Mouse (Mus musculus): ENCODE results near the gene Gm49368. TPM values are rescaled to one million over a fixed set of nuclear protein-coding genes. Genes with fewer than 3 reads are reported as not detected.

The Gm49368 gene
- total and polyA plus RNA-seq, 2 experiments from 2014 or later: not detected

DNA sequence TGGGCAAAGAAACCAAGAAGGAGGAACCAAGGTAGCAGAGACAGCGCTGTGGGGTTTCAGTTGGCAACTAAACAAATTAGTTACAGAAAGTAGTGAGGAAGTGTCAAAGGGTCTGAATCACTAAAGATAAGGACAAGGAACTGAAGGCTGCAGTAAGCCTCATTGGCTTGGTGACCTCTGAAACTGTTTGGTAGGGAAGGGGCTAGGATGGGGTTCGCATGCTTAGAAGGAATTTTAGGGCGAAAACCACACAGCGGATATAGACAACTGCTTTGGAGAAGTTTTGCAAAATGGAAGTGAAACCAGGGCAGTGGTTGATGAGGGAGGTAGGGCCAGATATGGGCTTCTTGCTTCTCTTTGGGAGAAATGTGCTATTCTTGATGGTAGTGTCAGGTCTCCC is 13.7 kb upstream of the Gm49368 start:
- DNase-seq (ENCODE audit: low spot score): no peak

DNA sequence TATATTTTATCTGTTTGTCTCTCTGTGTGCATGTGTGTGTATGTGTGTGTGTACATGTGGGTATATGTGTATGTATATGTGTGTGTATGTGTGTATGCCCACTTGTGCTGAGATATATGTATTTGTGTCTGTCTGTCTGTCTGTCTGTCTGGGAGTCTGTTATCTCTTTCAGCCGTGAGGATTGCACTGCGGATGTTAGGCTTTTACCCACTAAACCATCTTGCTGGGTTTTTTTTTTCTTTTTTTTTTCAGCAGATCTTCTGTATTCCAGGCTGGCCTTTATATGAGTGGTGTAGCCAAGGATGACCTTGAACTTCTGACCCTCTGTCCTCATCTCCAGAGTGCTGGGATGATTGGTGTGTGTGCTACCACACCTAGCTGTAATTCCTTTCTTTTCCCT is 13.2 kb upstream of the Gm49368 start:
- Histone ChIP-seq H3K4me3 (ENCODE audit: low read depth, low read length) (no peak overlapping the region), H3K27me3 (ENCODE audit: insufficient read depth, low read length) (no peaks in the 10 kb centered on the region), H3K4me1 (ENCODE audit: insufficient read depth, low read length) (no peaks in the 10 kb centered on the region), H3K4me2 (ENCODE audit: low read depth, low read length, poor library complexity, severe bottlenecking) (no peak overlapping the region), H3K27ac (ENCODE audit: low read depth, low read length) (no peak overlapping the region), H3K9me3 (ENCODE audit: low read length) (no peaks in the 10 kb centered on the region), H3K36me3 (ENCODE audit: insufficient read depth, low read length) (no peaks in the 10 kb centered on the region), H3K9ac (replicated peaks; ENCODE audit: low read length, poor library complexity, severe bottlenecking) (no peak overlapping the region)
- no peak for TF ChIP-seq CTCF (IDR thresholded peaks at IDR 0.05)
- ATAC-seq (ENCODE audit: low FRiP score) (no peak), DNase-seq (ENCODE audit: low spot score) (no peak)
- 88% methylated on average over 2 of the region's 2 CpGs for WGBS

More for the DNA sequence above, 13.7 kb upstream of the Gm49368 start:
- H3K9ac ChIP-seq (replicated peaks; ENCODE audit: low read length, poor library complexity, severe bottlenecking): no peak overlapping the region
- no peaks in the 10 kb centered on the region for H3K9me3 ChIP-seq (ENCODE audit: low read length)
- TF ChIP-seq CTCF (IDR thresholded peaks at IDR 0.05): no peak
- H3K4me1 ChIP-seq (ENCODE audit: insufficient read depth, low read length): no peaks in the 10 kb centered on the region
- no peaks in the 10 kb centered on the region for H3K27me3 ChIP-seq (ENCODE audit: insufficient read depth, low read length)
- WGBS: 95% methylated on average over 4 of the region's 4 CpGs
- H3K27ac ChIP-seq (ENCODE audit: low read depth, low read length): no peak overlapping the region
- no peak overlapping the region for H3K4me3 ChIP-seq (ENCODE audit: low read depth, low read length)
- H3K4me2 ChIP-seq (ENCODE audit: low read depth, low read length, poor library complexity, severe bottlenecking): no peak overlapping the region
- H3K36me3 ChIP-seq (ENCODE audit: insufficient read depth, low read length): no peaks in the 10 kb centered on the region
- ATAC-seq (ENCODE audit: low FRiP score): no peak

DNA sequence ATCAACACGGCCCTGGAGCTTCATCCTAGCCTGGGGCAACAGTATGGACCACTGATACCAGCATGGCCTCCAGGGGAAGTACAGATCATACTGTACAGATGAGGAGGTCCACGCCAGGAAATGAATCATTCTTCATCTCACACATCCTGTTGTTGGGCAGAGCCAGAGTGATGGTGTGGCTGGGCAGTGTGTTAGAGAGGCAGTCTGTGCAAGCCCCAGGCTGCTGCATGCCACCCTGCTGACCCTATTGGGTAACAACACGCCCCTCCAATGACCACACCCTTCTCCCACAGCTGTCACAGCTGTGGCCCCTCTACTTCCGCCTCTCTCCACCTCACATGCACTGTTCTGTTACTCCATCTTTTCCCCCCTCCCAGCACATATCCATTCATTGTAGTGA is 11.7 kb upstream of the Gm49368 start:
- TF ChIP-seq CTCF (IDR thresholded peaks at IDR 0.05): no peak
- DNase-seq (ENCODE audit: low spot score) (no peak), ATAC-seq (ENCODE audit: low FRiP score) (no peak)
- WGBS: 64% methylated on average over 4 of the region's 4 CpGs
- Histone ChIP-seq H3K9ac (replicated peaks; ENCODE audit: low read length, poor library complexity, severe bottlenecking) (no peak overlapping the region), H3K4me2 (ENCODE audit: low read depth, low read length, poor library complexity, severe bottlenecking) (no peak overlapping the region), H3K27ac (ENCODE audit: low read depth, low read length) (no peak overlapping the region), H3K4me1 (ENCODE audit: insufficient read depth, low read length) (no peaks in the 10 kb centered on the region), H3K36me3 (ENCODE audit: insufficient read depth, low read length) (no peaks in the 10 kb centered on the region), H3K9me3 (ENCODE audit: low read length) (no peaks in the 10 kb centered on the region), H3K4me3 (ENCODE audit: low read depth, low read length) (no peak overlapping the region), H3K27me3 (ENCODE audit: insufficient read depth, low read length) (no peaks in the 10 kb centered on the region)

DNA sequence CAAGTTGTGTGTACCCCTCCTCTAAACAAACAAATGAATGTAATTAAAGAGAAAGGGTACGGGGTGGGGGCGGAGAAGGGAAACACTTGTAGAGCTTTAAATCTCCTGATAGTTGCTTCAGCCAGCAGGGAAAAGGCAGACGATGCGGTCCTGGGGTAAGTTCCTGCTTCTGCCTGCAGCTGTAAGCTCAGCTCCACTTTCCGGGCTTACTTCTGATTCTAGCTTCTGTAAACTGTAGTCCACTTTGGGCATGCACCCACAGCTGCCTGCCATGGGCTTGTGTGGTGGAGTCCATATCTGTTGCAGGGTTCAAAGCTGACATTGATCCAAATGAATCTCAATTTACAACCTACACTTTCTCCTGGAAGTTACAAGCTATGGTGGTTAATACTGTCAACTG is 9.4 kb upstream of the Gm49368 start:
- Histone ChIP-seq H3K27ac (ENCODE audit: low read depth, low read length) (no peak overlapping the region), H3K4me2 (ENCODE audit: low read depth, low read length, poor library complexity, severe bottlenecking) (no peak overlapping the region), H3K9ac (replicated peaks; ENCODE audit: low read length, poor library complexity, severe bottlenecking) (no peak overlapping the region), H3K36me3 (ENCODE audit: insufficient read depth, low read length) (no peaks in the 10 kb centered on the region), H3K9me3 (ENCODE audit: low read length) (no peaks in the 10 kb centered on the region), H3K4me1 (ENCODE audit: insufficient read depth, low read length) (no peaks in the 10 kb centered on the region), H3K4me3 (ENCODE audit: low read depth, low read length) (no peak overlapping the region), H3K27me3 (ENCODE audit: insufficient read depth, low read length) (no peaks in the 10 kb centered on the region)
- WGBS: 81% methylated on average over 5 of the region's 5 CpGs
- DNase-seq (ENCODE audit: low spot score) (no peak), ATAC-seq (ENCODE audit: low FRiP score) (no peak)
- no peak for TF ChIP-seq CTCF (IDR thresholded peaks at IDR 0.05)

DNA sequence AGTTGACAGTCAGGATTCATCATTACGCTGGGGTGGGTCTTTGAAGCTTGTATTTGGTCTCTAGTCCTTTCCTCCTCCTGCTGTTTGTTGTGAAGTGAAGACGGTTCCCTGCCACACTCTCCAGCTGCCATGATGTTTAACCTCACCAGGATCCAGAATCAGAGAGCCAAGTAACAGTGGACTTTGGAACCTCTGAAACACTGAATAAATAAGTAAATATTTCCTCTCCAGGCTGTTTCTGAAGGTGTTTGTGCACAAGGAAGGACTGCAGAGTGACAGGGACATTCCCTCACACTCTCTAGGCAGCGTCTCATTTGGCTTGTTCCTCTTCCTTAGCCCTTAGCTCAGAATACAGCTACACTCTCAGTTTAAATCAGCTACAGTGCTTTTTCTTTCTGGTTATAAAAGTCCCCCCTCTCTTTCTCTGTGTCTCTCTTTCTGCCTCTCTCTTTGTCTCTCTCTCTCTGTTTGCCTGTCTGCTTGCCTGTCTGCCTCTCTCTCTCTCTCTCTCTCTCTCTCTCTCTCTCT is 5.5 kb upstream of the Gm49368 start:
- H3K36me3 ChIP-seq (ENCODE audit: insufficient read depth, low read length): no peaks in the 10 kb centered on the region
- DNase-seq (ENCODE audit: low spot score): no peak
- H3K4me3 ChIP-seq (ENCODE audit: low read depth, low read length): no peak overlapping the region
- no peak overlapping the region for H3K9ac ChIP-seq (replicated peaks; ENCODE audit: low read length, poor library complexity, severe bottlenecking)
- no peak for ATAC-seq (ENCODE audit: low FRiP score)
- no peak for TF ChIP-seq CTCF (IDR thresholded peaks at IDR 0.05)
- no peaks in the 10 kb centered on the region for H3K9me3 ChIP-seq (ENCODE audit: low read length)
- WGBS: 66% methylated on average over 3 of the region's 3 CpGs
- H3K27ac ChIP-seq (ENCODE audit: low read depth, low read length): no peak overlapping the region
- no peaks in the 10 kb centered on the region for H3K27me3 ChIP-seq (ENCODE audit: insufficient read depth, low read length)
- no peak overlapping the region for H3K4me2 ChIP-seq (ENCODE audit: low read depth, low read length, poor library complexity, severe bottlenecking)
- H3K4me1 ChIP-seq (ENCODE audit: insufficient read depth, low read length): no peaks in the 10 kb centered on the region

DNA sequence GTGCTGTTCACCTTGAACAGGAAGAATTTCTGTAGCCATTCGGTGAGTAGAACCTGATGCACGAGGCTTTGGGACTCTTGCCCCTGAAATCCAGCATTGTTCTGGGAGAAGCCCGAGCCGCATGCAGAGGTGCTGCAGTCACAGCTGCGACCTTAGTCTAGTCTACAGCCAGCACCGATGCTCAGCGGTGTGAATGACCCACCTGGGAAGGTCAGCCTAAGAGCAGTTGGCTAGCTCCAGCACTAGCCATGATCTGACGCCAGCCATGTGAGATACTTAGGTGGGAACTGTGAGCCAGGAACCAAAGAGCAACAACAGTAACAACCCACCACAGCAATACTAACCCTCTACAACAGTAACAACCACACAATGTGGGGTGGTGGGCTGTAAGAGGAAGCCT is 4.6 kb upstream of the Gm49368 start:
- H3K36me3 ChIP-seq (ENCODE audit: insufficient read depth, low read length): no peaks in the 10 kb centered on the region
- WGBS: 82% methylated on average over 8 of the region's 8 CpGs
- H3K9ac ChIP-seq (replicated peaks; ENCODE audit: low read length, poor library complexity, severe bottlenecking): no peak overlapping the region
- TF ChIP-seq CTCF (IDR thresholded peaks at IDR 0.05): no peak
- H3K4me2 ChIP-seq (ENCODE audit: low read depth, low read length, poor library complexity, severe bottlenecking): no peak overlapping the region
- DNase-seq (ENCODE audit: low spot score) (no peak), ATAC-seq (ENCODE audit: low FRiP score) (no peak)
- no peaks in the 10 kb centered on the region for H3K27me3 ChIP-seq (ENCODE audit: insufficient read depth, low read length)
- no peaks in the 10 kb centered on the region for H3K4me1 ChIP-seq (ENCODE audit: insufficient read depth, low read length)
- H3K27ac ChIP-seq (ENCODE audit: low read depth, low read length): no peak overlapping the region
- H3K4me3 ChIP-seq (ENCODE audit: low read depth, low read length): no peak overlapping the region
- H3K9me3 ChIP-seq (ENCODE audit: low read length): no peaks in the 10 kb centered on the region

Data from midbrain, postnatal 0 days (tissue).